Mouse (Mus musculus) bone marrow, adult 2 months (tissue): Measurements from ENCODE around the gene Apom.

ENCODE experiments used
- CTCF ChIP-seq: fragments of 200-500 bp; IDR thresholded peaks from 2 replicates; pipeline ENCODE4 v1.5.1; 2011; ENCODE audit warnings: low read length, control low read depth; ENCODE audit not compliant: control insufficient read depth, insufficient read depth
- POLR2A ChIP-seq: fragments of 200-500 bp; IDR thresholded peaks from 2 replicates; pipeline ENCODE4 v1.6.1; 2011; ENCODE audit warnings: low read depth, mild to moderate bottlenecking, control low read depth, low read length, borderline replicate concordance; ENCODE audit not compliant: control insufficient read depth

GRCm38 (mm10) chr17:35106522-35106921 lies 25.3 kb downstream of the Apom start:
- TF ChIP-seq CTCF (no peak), POLR2A (no peak)
